Mouse (Mus musculus) heart, embryonic 13.5 days (tissue): ENCODE results near the gene Abca7. TPM values are rescaled to one million over a fixed set of nuclear protein-coding genes. Genes with fewer than 3 reads are reported as not detected.

ENCODE experiments used
- ATAC-seq: fragments of 200-750 bp; cut with Nextera tagmentation; 2 replicates; pipeline ENCODE4 v1.8.0; 2017; ENCODE audit warnings: moderate TSS enrichment; ENCODE audit not compliant: insufficient number of reproducible peaks, low FRiP score, low TSS enrichment; ENCODE audit errors: extremely low read depth
- H3K27ac ChIP-seq: fragments of 300-500 bp; sonication (generic); replicated peaks from 2 replicates; pipeline ENCODE4 v1.5.1; 2015; ENCODE audit warnings: moderate library complexity, mild to moderate bottlenecking, inconsistent platforms
- H3K27me3 ChIP-seq: fragments of 300-500 bp; sonication (generic); replicated peaks from 2 replicates; pipeline ENCODE4 v1.6.1; 2015; ENCODE audit warnings: mild to moderate bottlenecking, inconsistent platforms
- H3K36me3 ChIP-seq: fragments of 300-500 bp; sonication (generic); 2 replicates; pipeline ENCODE4 v1.6.1; 2015; ENCODE audit warnings: mild to moderate bottlenecking, inconsistent platforms
- H3K4me1 ChIP-seq: fragments of 300-500 bp; sonication (generic); 2 replicates; pipeline ENCODE4 v1.6.1; 2015; ENCODE audit warnings: inconsistent platforms
- H3K4me2 ChIP-seq: fragments of 300-500 bp; sonication (generic); 2 replicates; pipeline ENCODE4 v1.6.1; 2015; ENCODE audit warnings: inconsistent platforms, mild to moderate bottlenecking, moderate library complexity
- H3K4me3 ChIP-seq: fragments of 300-500 bp; sonication (generic); 2 replicates; pipeline ENCODE4 v1.5.1; 2015; ENCODE audit warnings: moderate library complexity, mild to moderate bottlenecking, inconsistent platforms
- H3K9ac ChIP-seq: fragments of 300-500 bp; sonication (generic); 2 replicates; pipeline ENCODE4 v1.6.1; 2015; ENCODE audit warnings: inconsistent platforms, mild to moderate bottlenecking, moderate library complexity
- H3K9me3 ChIP-seq: fragments of 300-500 bp; sonication (generic); 2 replicates; pipeline ENCODE4 v1.6.1; 2016; ENCODE audit warnings: inconsistent platforms
- WGBS: fragments of 180-500 bp; shearing (Covaris S2); methylation state at CpG from one replicate; pipeline ENCODE4 v1.1.7; 2015; ENCODE audit warnings: mixed read lengths; 5-methylcytosine and 5-hydroxymethylcytosine counted together
- polyA plus RNA-seq: library from polyadenylated mRNA; unstranded; fragments of >200 nt; fragmentation: Nextera tagmentation; extraction: Ambion mirVana; gene quantifications from 2 replicates; pipeline ENCODE4 v1.2.1, GENCODE M21; 2015

Gene Abca7
- polyA plus RNA-seq, 1 experiment from 2014 or later, result 2.6 TPM

- peaks cover 66% of the 10 kb centered on the region for H3K4me1 ChIP-seq
- peak overlapping the region; percentile 95 for H3K27ac ChIP-seq
- peaks cover 5% of the 10 kb centered on the region for H3K36me3 ChIP-seq
- peak overlapping the region; percentile 94 for H3K9ac ChIP-seq
- peak overlapping the region; percentile 84 for H3K4me3 ChIP-seq
- H3K9me3 ChIP-seq, result no peaks in the 10 kb centered on the region
- peak overlapping the region; percentile 96 for H3K4me2 ChIP-seq
- ATAC-seq, result no peak
- 2% methylated on average over 35 of the region's 35 CpGs for WGBS
- no peaks in the 10 kb centered on the region for H3K27me3 ChIP-seq
These were observed 10.7 kb upstream of the Abca7 start for GRCm38 (mm10) chr10:79985334-79986231.

- Histone ChIP-seq H3K4me3 (peak overlapping the region; percentile 84), H3K9ac (peak overlapping the region; percentile 94), H3K9me3 (no peaks in the 10 kb centered on the region), H3K36me3 (peaks cover 10% of the 10 kb centered on the region), H3K27ac (peak overlapping the region; percentile 95), H3K4me2 (peak overlapping the region; percentile 96), H3K27me3 (no peaks in the 10 kb centered on the region), H3K4me1 (peaks cover 65% of the 10 kb centered on the region)
- no peak for ATAC-seq
- WGBS, result 21% methylated on average over 6 of the region's 6 CpGs
These were observed 9.9 kb upstream of the Abca7 start for GRCm38 (mm10) chr10:79986232-79986878.

- Histone ChIP-seq H3K4me1 (peaks cover 59% of the 10 kb centered on the region), H3K27me3 (no peaks in the 10 kb centered on the region), H3K4me3 (peak overlapping the region; percentile 84), H3K9me3 (no peaks in the 10 kb centered on the region), H3K36me3 (peaks cover 14% of the 10 kb centered on the region), H3K27ac (peak overlapping the region; percentile 95), H3K9ac (peak overlapping the region; percentile 94), H3K4me2 (peak overlapping the region; percentile 96)
- WGBS, result 5% methylated on average over 11 of the region's 11 CpGs
- no peak for ATAC-seq
These were observed 9.3 kb upstream of the Abca7 start for GRCm38 (mm10) chr10:79986963-79987362.

GRCm38 (mm10) chr10:79987771-79988505 is 8.4 kb upstream of the Abca7 start:
- H3K9me3 ChIP-seq, result no peaks in the 10 kb centered on the region
- H3K9ac ChIP-seq, result peak overlapping the region; percentile 94
- H3K4me2 ChIP-seq, result peak overlapping the region; percentile 96
- no peaks in the 10 kb centered on the region for H3K27me3 ChIP-seq
- peaks cover 51% of the 10 kb centered on the region for H3K4me1 ChIP-seq
- peak overlapping the region; percentile 84 for H3K4me3 ChIP-seq
- H3K27ac ChIP-seq, result peak overlapping the region; percentile 95
- H3K36me3 ChIP-seq, result peaks cover 23% of the 10 kb centered on the region
- WGBS, result 10% methylated on average over 27 of the region's 27 CpGs
- no peak for ATAC-seq

GRCm38 (mm10) chr10:79988506-79989271 is 7.6 kb upstream of the Abca7 start, which contains the start of gene Cnn2:
Gene Cnn2 (plus strand): TSS chr10:79988584.
- peak within 1 kb of the TSS; percentile 96 for H3K4me2 ChIP-seq
- no peak for ATAC-seq
- H3K4me3 ChIP-seq, result peak within 1 kb of the TSS; percentile 84
- peak within 1 kb of the TSS; percentile 95 for H3K27ac ChIP-seq
- H3K9me3 ChIP-seq, result no peaks in the 10 kb centered on the region
- peak within 1 kb of the TSS; percentile 94 for H3K9ac ChIP-seq
- peaks cover 44% of the 10 kb centered on the region for H3K4me1 ChIP-seq
- peaks cover 31% of the 10 kb centered on the region for H3K36me3 ChIP-seq
- under 1% methylated on average over 59 of the region's 59 CpGs for WGBS
- H3K27me3 ChIP-seq, result no peaks in the 10 kb centered on the region

GRCm38 (mm10) chr10:79989272-79989786 is 7.0 kb upstream of the Abca7 start:
- Histone ChIP-seq H3K9me3 (no peaks in the 10 kb centered on the region), H3K4me1 (peaks cover 44% of the 10 kb centered on the region), H3K27me3 (no peaks in the 10 kb centered on the region), H3K36me3 (peaks cover 37% of the 10 kb centered on the region), H3K9ac (peak overlapping the region; percentile 94), H3K4me3 (peak overlapping the region; percentile 84), H3K4me2 (peak overlapping the region; percentile 96), H3K27ac (peak overlapping the region; percentile 95)
- 28% methylated on average over 8 of the region's 8 CpGs for WGBS
- ATAC-seq, result no peak

GRCm38 (mm10) chr10:79989870-79990269 is 6.4 kb upstream of the Abca7 start:
- Histone ChIP-seq H3K4me1 (peaks cover 44% of the 10 kb centered on the region), H3K36me3 (peaks cover 43% of the 10 kb centered on the region), H3K9me3 (no peaks in the 10 kb centered on the region), H3K4me2 (peak overlapping the region; percentile 96), H3K27ac (peak overlapping the region; percentile 95), H3K9ac (peak overlapping the region; percentile 94), H3K27me3 (no peaks in the 10 kb centered on the region), H3K4me3 (peak overlapping the region; percentile 84)
- ATAC-seq, result no peak
- WGBS, result 9% methylated on average over 15 of the region's 15 CpGs

GRCm38 (mm10) chr10:79991099-79991498 is 5.2 kb upstream of the Abca7 start:
- Histone ChIP-seq H3K4me2 (peak overlapping the region; percentile 96), H3K27ac (no peak overlapping the region), H3K4me3 (peak overlapping the region; percentile 84; the same call in 1 of the 2 replicates), H3K27me3 (no peaks in the 10 kb centered on the region), H3K9me3 (no peaks in the 10 kb centered on the region), H3K9ac (0 out of 2 replicates have a peak overlapping the region, but pooled peaks have one; percentile 9), H3K36me3 (peaks cover 53% of the 10 kb centered on the region), H3K4me1 (peaks cover 39% of the 10 kb centered on the region)
- WGBS, result 74% methylated on average over 12 of the region's 12 CpGs
- no peak for ATAC-seq

GRCm38 (mm10) chr10:79991548-79991947 is 4.7 kb upstream of the Abca7 start:
- Histone ChIP-seq H3K36me3 (peaks cover 53% of the 10 kb centered on the region), H3K4me3 (no peak overlapping the region), H3K4me1 (peaks cover 35% of the 10 kb centered on the region), H3K4me2 (peak overlapping the region; percentile 96; the same call in 1 of the 2 replicates), H3K27ac (no peak overlapping the region), H3K27me3 (no peaks in the 10 kb centered on the region), H3K9ac (no peak overlapping the region), H3K9me3 (no peaks in the 10 kb centered on the region)
- 83% methylated on average over 6 of the region's 6 CpGs for WGBS
- ATAC-seq, result no peak

- Histone ChIP-seq H3K4me3 (no peak overlapping the region), H3K36me3 (peaks cover 53% of the 10 kb centered on the region), H3K27me3 (0 out of 2 replicates have a peak, but pooled peaks cover 7% of the 10 kb centered on the region), H3K4me2 (no peak overlapping the region), H3K27ac (no peak overlapping the region), H3K4me1 (peaks cover 30% of the 10 kb centered on the region), H3K9ac (peak overlapping the region; percentile 47; the same call in 1 of the 2 replicates), H3K9me3 (no peaks in the 10 kb centered on the region)
- 74% methylated on average over 16 of the region's 16 CpGs for WGBS
- no peak for ATAC-seq
These were observed 1.7 kb upstream of the Abca7 start for GRCm38 (mm10) chr10:79994397-79995115.
